Mouse (Mus musculus) left cerebral cortex, adult 11 months (tissue): ENCODE measurements around the gene Gm266.

Experiments
- DNase-seq: peaks from one replicate; pipeline ENCODE4 v3.0.0; 2022; ENCODE audit warnings: low spot score

Gene Gm266

GRCm38 (mm10) chr12:111436640-111437039 is 49.0 kb downstream of the Gm266 start:
- no peak for DNase-seq

GRCm38 (mm10) chr12:111436170-111436569 is 49.5 kb downstream of the Gm266 start:
- DNase-seq, result no peak

- DNase-seq, result no peak
Measured at GRCm38 (mm10) chr12:111434745-111435327, 50.8 kb downstream of the Gm266 start.
